Mouse (Mus musculus) left cerebral cortex, adult 18-20 months (tissue): ENCODE measurements around the gene Hs1bp3. TPM values are rescaled to one million over a fixed set of nuclear protein-coding genes. Genes with fewer than 3 reads are reported as not detected.

ENCODE experiments used
- DNase-seq, 2 experiments: peaks; one replicate each; pipeline ENCODE4 v3.0.0; 2021 to 2022; ENCODE audit warnings: low spot score in 2 of 2, mixed read lengths in 1 of 2
- total RNA-seq, 2 experiments: library from RNA; stranded (reverse); gene quantifications; 2 replicates each; pipeline ENCODE4 v1.2.3; 2021

Hs1bp3 gene
- total RNA-seq, 2 experiments from 2014 or later, result 10.9 to 14.6 TPM

DNA sequence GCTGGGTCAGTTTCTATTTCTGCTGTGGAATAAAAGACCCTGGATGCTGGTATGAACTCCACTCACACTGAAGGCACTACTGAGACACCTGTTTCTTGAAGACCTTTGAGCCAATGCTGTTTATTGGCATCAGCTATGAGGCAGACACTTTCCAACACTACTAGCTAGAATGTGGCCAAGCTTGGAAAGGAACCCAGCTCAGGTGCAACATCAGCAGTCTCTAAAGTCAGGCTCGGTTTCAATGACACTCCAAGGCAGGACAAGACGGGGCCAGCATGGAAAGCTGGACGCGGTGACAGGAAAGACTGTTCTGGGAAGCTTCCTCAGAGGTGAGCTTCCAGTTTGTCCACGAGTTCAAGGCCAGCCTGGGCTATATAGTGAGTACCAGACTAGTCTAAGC is 80.0 kb downstream of the Hs1bp3 start:
- no peak for DNase-seq

Other genes starting within 250 kb of the Hs1bp3 start
- gene Ldah, start 105.3 kb upstream of the Hs1bp3 start, total RNA-seq, result 10 to 100 TPM; 34.9 to 40.2 TPM
- gene Gdf7, start 11.5 kb upstream of the Hs1bp3 start, total RNA-seq, result under 1 TPM; 0.47 to 0.93 TPM
- gene Rhob, start 186.6 kb downstream of the Hs1bp3 start, total RNA-seq, result 100 to 1,000 TPM; 250 TPM